Mouse (Mus musculus): Measurements from ENCODE around the gene Jakmip3. TPM values are rescaled to one million over a fixed set of nuclear protein-coding genes. Genes with fewer than 3 reads are reported as not detected.

Gene Jakmip3
- polyA plus RNA-seq, 1 experiment from 2014 or later = 12.7 TPM

GRCm38 (mm10) chr7:139011586-139011985, 71.1 kb downstream of the Jakmip3 start:
- H3K9ac ChIP-seq = no peak overlapping the region
- 92% methylated on average over 2 of the region's 2 CpGs for WGBS
- no peak overlapping the region for H3K27ac ChIP-seq (replicated peaks)

DNA sequence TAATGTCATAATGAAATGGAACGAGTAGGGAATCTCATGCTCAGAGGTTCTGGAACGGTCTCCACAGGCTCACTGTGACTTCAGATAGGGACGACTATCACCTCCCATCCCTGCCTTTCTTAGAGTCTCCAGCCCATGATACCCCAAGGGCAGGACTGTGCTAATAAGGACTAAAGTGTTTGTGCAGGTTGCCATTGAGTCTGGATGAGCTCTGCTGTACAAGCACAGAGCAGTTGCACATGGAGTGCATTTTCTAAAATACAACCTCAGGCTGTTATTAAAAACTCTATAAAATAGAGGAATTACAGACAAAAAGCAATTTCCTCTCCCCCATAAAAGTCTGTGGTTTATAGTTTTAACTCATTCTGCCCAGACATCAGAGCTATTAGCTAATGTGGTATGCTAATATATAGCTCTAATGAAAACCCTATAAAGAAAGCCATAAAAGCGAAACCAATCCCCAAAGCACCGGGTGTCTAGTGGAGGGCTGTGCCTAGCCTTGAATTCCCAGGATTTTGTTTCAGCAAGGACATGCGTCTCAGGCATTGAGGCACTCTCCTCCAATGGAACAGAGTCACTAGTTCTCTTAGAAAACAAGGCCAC, 72.3 kb downstream of the Jakmip3 start:
- Histone ChIP-seq H3K36me3 (no peaks in the 10 kb centered on the region), H3K27ac (replicated peaks) (0 out of 2 replicates have a peak overlapping the region, but pooled peaks have one; percentile 12), H3K4me3 (no peak overlapping the region), H3K9me3 (no peaks in the 10 kb centered on the region), H3K4me1 (replicated peaks) (0 out of 2 replicates have a peak, but pooled peaks cover 4% of the 10 kb centered on the region), H3K4me2 (no peak overlapping the region), H3K9ac (no peak overlapping the region), H3K27me3 (no peaks in the 10 kb centered on the region)
- no peak for ATAC-seq (ENCODE audit: low FRiP score, low read depth)
- 70% methylated on average over 6 of the region's 6 CpGs for WGBS

More at GRCm38 (mm10) chr7:139011586-139011985, 71.1 kb downstream of the Jakmip3 start:
- Histone ChIP-seq H3K36me3 (no peaks in the 10 kb centered on the region), H3K4me2 (no peak overlapping the region), H3K4me3 (no peak overlapping the region), H3K9me3 (no peaks in the 10 kb centered on the region), H3K4me1 (replicated peaks) (no peaks in the 10 kb centered on the region), H3K27me3 (no peaks in the 10 kb centered on the region)
- no peak for ATAC-seq (ENCODE audit: low FRiP score, low read depth)

- no peak overlapping the region for H3K4me3 ChIP-seq
- ATAC-seq (ENCODE audit: low FRiP score, low read depth) = no peak
Observed at GRCm38 (mm10) chr7:139015143-139015542, 74.6 kb downstream of the Jakmip3 start.

GRCm38 (mm10) chr7:139016288-139016687, 75.8 kb downstream of the Jakmip3 start:
- no peaks in the 10 kb centered on the region for H3K36me3 ChIP-seq
- H3K9me3 ChIP-seq = no peaks in the 10 kb centered on the region
- H3K4me1 ChIP-seq (replicated peaks) = 0 out of 2 replicates have a peak, but pooled peaks cover 4% of the 10 kb centered on the region
- H3K27ac ChIP-seq (replicated peaks) = no peak overlapping the region
- H3K9ac ChIP-seq = no peak overlapping the region
- no peak overlapping the region for H3K4me3 ChIP-seq
- H3K27me3 ChIP-seq = no peaks in the 10 kb centered on the region
- ATAC-seq (ENCODE audit: low FRiP score, low read depth) = no peak
- WGBS = 63% methylated on average over 11 of the region's 11 CpGs
- no peak overlapping the region for H3K4me2 ChIP-seq

More at GRCm38 (mm10) chr7:139015143-139015542, 74.6 kb downstream of the Jakmip3 start:
- Histone ChIP-seq H3K9ac (no peak overlapping the region), H3K27ac (replicated peaks) (no peak overlapping the region), H3K4me2 (no peak overlapping the region), H3K36me3 (no peaks in the 10 kb centered on the region), H3K4me1 (replicated peaks) (0 out of 2 replicates have a peak, but pooled peaks cover 4% of the 10 kb centered on the region), H3K27me3 (no peaks in the 10 kb centered on the region), H3K9me3 (no peaks in the 10 kb centered on the region)
- 79% methylated on average over 6 of the region's 6 CpGs for WGBS

GRCm38 (mm10) chr7:139017249-139017903, 76.8 kb downstream of the Jakmip3 start:
- Histone ChIP-seq H3K4me2 (no peak overlapping the region), H3K27ac (replicated peaks) (no peak overlapping the region), H3K9me3 (no peaks in the 10 kb centered on the region), H3K4me3 (no peak overlapping the region), H3K9ac (no peak overlapping the region), H3K36me3 (no peaks in the 10 kb centered on the region), H3K4me1 (replicated peaks) (0 out of 2 replicates have a peak, but pooled peaks cover 4% of the 10 kb centered on the region), H3K27me3 (no peaks in the 10 kb centered on the region)
- WGBS = 59% methylated on average over 15 of the region's 15 CpGs
- peak; percentile 20; the same call in 1 of the 2 replicates for ATAC-seq (ENCODE audit: low FRiP score, low read depth)

GRCm38 (mm10) chr7:139020884-139021283, 80.4 kb downstream of the Jakmip3 start:
- 5% methylated on average over 20 of the region's 20 CpGs for WGBS
- H3K4me2 ChIP-seq = no peak overlapping the region; the same call in 1 of the 2 replicates
- ATAC-seq (ENCODE audit: low FRiP score, low read depth) = no peak
- H3K27ac ChIP-seq (replicated peaks) = no peak overlapping the region
- 0 out of 2 replicates have a peak, but pooled peaks cover 4% of the 10 kb centered on the region for H3K4me1 ChIP-seq (replicated peaks)
- no peaks in the 10 kb centered on the region for H3K27me3 ChIP-seq
- H3K9me3 ChIP-seq = no peaks in the 10 kb centered on the region
- no peak overlapping the region for H3K4me3 ChIP-seq
- H3K9ac ChIP-seq = no peak overlapping the region
- no peaks in the 10 kb centered on the region for H3K36me3 ChIP-seq

DNA sequence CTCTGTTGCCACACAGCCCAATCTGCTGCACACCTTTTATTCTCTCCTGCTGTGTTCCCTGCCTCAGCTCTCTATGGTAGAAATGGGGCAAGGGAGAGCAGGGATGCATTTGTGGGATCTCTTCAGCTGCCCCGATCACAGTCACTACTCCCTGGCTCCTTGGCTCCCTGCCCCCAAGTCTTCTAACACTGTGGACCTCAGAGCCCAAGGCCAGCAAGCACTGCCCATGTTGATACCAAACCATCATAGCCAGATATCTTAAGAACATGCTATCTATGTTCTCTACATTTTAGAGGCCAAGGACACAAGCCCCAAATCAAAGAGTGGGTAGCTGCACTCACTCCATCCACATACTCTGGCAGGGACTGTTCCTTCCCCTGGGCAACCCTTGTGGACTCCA, 80.8 kb downstream of the Jakmip3 start:
- 0 out of 2 replicates have a peak, but pooled peaks cover 4% of the 10 kb centered on the region for H3K4me1 ChIP-seq (replicated peaks)
- H3K4me3 ChIP-seq = no peak overlapping the region
- H3K36me3 ChIP-seq = no peaks in the 10 kb centered on the region
- H3K9me3 ChIP-seq = no peaks in the 10 kb centered on the region
- H3K9ac ChIP-seq = no peak overlapping the region
- ATAC-seq (ENCODE audit: low FRiP score, low read depth) = no peak
- no peak overlapping the region for H3K27ac ChIP-seq (replicated peaks)
- no peaks in the 10 kb centered on the region for H3K27me3 ChIP-seq
- 71% methylated on average over 1 of the region's 1 CpGs for WGBS
- no peak overlapping the region for H3K4me2 ChIP-seq

DNA sequence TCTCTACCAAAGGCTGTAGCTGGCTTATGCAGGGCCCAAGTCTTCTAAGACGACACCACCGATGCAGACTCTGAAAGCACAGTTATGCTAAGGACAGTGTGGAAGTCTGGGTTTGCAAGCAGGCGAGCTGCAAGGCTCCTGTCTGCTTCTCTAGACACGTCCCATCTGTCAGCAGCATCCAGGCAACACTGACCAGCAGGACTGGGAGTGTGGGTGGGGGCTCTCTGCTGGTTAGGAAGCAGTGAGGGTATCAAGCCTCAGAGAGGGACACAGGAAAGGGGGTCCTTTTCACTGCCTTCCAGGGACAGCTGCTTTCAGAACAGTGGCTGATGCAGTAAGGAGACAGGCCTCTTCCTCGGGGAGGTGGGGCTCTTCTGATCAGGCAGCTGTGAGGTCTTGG, 86.6 kb downstream of the Jakmip3 start:
- Histone ChIP-seq H3K4me1 (replicated peaks) (no peaks in the 10 kb centered on the region), H3K4me3 (no peak overlapping the region), H3K9ac (no peak overlapping the region), H3K4me2 (no peak overlapping the region), H3K36me3 (0 out of 2 replicates have a peak, but pooled peaks cover 9% of the 10 kb centered on the region), H3K27ac (replicated peaks) (no peak overlapping the region), H3K27me3 (no peaks in the 10 kb centered on the region), H3K9me3 (no peaks in the 10 kb centered on the region)
- WGBS = 74% methylated on average over 5 of the region's 5 CpGs
- no peak for ATAC-seq (ENCODE audit: low FRiP score, low read depth)

DNA sequence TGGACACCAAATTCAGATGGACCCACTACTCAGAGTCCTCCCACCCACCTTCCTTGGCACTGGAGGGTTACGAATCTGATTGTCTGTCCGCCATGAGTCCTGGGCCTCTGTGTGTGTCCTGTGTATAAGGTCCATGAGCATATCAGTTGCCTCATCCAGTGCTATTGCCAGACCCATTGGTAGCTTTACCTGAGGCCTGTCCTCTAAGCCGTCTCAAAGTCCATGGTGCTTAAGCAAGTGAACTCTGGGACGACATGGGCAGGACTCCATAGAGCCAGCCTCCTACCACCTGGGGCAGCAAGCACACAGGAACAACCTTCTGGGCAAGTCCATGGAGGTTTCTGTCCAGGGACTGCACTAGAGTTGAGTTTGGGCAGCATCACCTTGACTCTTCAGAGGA, 90.7 kb downstream of the Jakmip3 start:
- Histone ChIP-seq H3K4me2 (no peak overlapping the region), H3K27ac (replicated peaks) (no peak overlapping the region), H3K27me3 (no peaks in the 10 kb centered on the region), H3K4me1 (replicated peaks) (no peaks in the 10 kb centered on the region), H3K4me3 (no peak overlapping the region), H3K36me3 (0 out of 2 replicates have a peak, but pooled peaks cover 9% of the 10 kb centered on the region), H3K9me3 (no peaks in the 10 kb centered on the region), H3K9ac (no peak overlapping the region)
- WGBS = 89% methylated on average over 4 of the region's 4 CpGs
- ATAC-seq (ENCODE audit: low FRiP score, low read depth) = no peak

GRCm38 (mm10) chr7:139063406-139063805, 122.9 kb downstream of the Jakmip3 start:
- H3K36me3 ChIP-seq = no peaks in the 10 kb centered on the region
- no peaks in the 10 kb centered on the region for H3K27me3 ChIP-seq
- 48% methylated on average over 4 of the region's 4 CpGs for WGBS
- no peak overlapping the region for H3K4me3 ChIP-seq
- H3K4me1 ChIP-seq (replicated peaks) = no peaks in the 10 kb centered on the region; the same call in 1 of the 2 replicates
- no peak for ATAC-seq (ENCODE audit: low FRiP score, low read depth)
- H3K9ac ChIP-seq = no peak overlapping the region
- no peak overlapping the region for H3K27ac ChIP-seq (replicated peaks)
- no peak overlapping the region for H3K4me2 ChIP-seq
- no peaks in the 10 kb centered on the region for H3K9me3 ChIP-seq

- Histone ChIP-seq H3K9ac (no peak overlapping the region), H3K27me3 (no peaks in the 10 kb centered on the region), H3K4me1 (replicated peaks) (no peaks in the 10 kb centered on the region; the same call in 1 of the 2 replicates), H3K36me3 (no peaks in the 10 kb centered on the region), H3K27ac (replicated peaks) (no peak overlapping the region), H3K9me3 (no peaks in the 10 kb centered on the region), H3K4me2 (no peak overlapping the region), H3K4me3 (no peak overlapping the region)
- WGBS = 0% methylated on average over 2 of the region's 2 CpGs
- peak; percentile 82 for ATAC-seq (ENCODE audit: low FRiP score, low read depth)
Observed at GRCm38 (mm10) chr7:139068182-139068623, 127.7 kb downstream of the Jakmip3 start.

DNA sequence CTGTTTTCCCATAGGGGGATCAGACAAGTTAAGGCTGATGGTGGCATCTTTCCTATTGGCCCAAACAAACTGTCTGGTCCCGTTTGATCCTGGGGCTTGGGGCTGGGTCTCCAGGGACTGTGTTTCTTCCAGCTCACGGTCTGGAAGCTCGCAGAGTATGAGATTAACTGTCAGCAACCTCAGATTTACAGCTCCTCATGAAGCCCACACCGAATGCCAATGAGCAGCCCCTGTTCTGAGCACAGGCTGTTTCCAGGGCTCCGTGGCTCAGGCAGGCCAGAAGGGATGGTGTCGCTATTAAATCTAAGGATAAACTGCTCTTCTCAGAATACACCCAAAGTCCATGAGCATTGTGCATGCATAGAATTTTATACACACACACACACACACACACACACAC, 133.7 kb downstream of the Jakmip3 start:
- Histone ChIP-seq H3K9ac (no peak overlapping the region), H3K27ac (replicated peaks) (0 out of 2 replicates have a peak overlapping the region, but pooled peaks have one; percentile 12), H3K27me3 (no peaks in the 10 kb centered on the region), H3K4me1 (replicated peaks) (peaks cover 50% of the 10 kb centered on the region), H3K4me3 (no peak overlapping the region), H3K9me3 (no peaks in the 10 kb centered on the region), H3K4me2 (no peak overlapping the region), H3K36me3 (no peaks in the 10 kb centered on the region)
- 14% methylated on average over 6 of the region's 6 CpGs for WGBS
- no peak for ATAC-seq (ENCODE audit: low FRiP score, low read depth)

Measured in hindbrain, embryonic 15.5 days (tissue).